Mouse (Mus musculus): ENCODE measurements around the gene Cbfa2t2.

DNA sequence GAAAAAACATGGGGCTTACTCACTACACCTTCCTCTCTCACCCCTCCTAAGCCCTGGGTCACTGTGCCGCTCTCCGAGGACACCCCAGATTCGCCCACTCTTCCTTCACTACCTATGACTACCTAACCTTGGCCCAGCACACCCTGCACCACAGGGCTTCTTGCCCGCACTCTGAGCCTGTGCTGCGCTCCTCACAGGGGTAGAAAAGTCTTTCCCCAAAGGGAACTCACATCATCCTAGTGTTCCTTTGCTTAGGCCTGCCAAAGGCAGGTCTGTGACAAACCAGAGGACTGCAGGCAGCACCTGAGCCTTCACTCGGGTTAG lies 141.4 kb downstream of the Cbfa2t2 start:
- TF ChIP-seq CTCF (conservative IDR thresholded peaks at IDR 0.05; ENCODE audit: insufficient read depth, insufficient read length, low read depth, low read length): no peak
- no peak for TF ChIP-seq POLR2A (IDR thresholded peaks at IDR 0.05; ENCODE audit: low read depth, low read length)
